Mouse (Mus musculus): ENCODE data around the gene Prpsap2.

GRCm38 (mm10) chr11:61719387-61719786 is 42.5 kb downstream of the Prpsap2 start:
- no peak for TF ChIP-seq CTCF (IDR thresholded peaks at IDR 0.05; ENCODE audit: borderline replicate concordance, extremely low read depth, insufficient read depth, insufficient read length)
- TF ChIP-seq POLR2A (IDR thresholded peaks at IDR 0.05; ENCODE audit: borderline replicate concordance, extremely low read depth, insufficient read depth, insufficient read length, poor library complexity, severe bottlenecking) = no peak
